In the genomic region with DNA sequence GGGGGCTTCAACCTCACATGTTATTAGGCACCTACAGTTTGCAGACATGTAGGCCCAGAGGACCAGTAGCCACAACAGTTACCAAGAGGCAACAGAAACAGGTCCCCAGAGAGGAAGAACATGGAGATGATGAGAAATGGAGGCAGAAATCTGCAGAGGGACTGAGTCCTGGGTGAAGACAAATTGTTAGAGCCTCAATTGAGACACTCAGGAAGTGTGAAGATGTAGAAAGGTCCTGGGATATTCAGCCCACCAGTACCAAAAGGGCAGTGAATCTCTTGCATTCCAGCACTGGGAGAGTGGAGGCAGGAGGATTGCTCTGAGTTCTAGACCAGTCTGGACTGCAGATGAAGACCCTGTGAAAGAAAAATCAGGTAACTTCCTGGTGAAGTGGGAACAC, we compare ENCODE assay signal across 25 mouse cellular contexts. TPM values are rescaled to one million over a fixed set of nuclear protein-coding genes. Genes with fewer than 3 reads are reported as not detected.
DNase-seq lines count a peak whose midpoint lies in the region; ATAC-seq lines count a peak whose summit lies in the region.
"Had no signal": no experiment of that assay in that cellular context is flagged by ENCODE, and none has a peak within 500 bp of the region (broad histone marks: within the 10 kb centered on the region; RNA-seq: fewer than 3 reads in every experiment).

No protein-coding gene starts in this region.

- no peak for ATAC-seq in forebrain, embryonic 14.5 days
- ATAC-seq in forebrain, embryonic 12.5 days (ENCODE audit: low FRiP score) = no peak
- no peak for ATAC-seq in hindbrain, embryonic 14.5 days (ENCODE audit: low FRiP score)
- ATAC-seq: activated CD4-positive, CD25-positive, alpha-beta regulatory T cell, adult 4 months; intestine, postnatal 0 days had no signal

- DNase-seq in cerebellum, adult 11-12 months = peak; percentile 1
- DNase-seq in cerebellum, postnatal 4 days (ENCODE audit: low spot score in 2 of 2) = no peak
- DNase-seq in forebrain, embryonic 14.5 days (ENCODE audit: low spot score) = no peak
- peak; percentile 10 for DNase-seq in hindbrain, embryonic 14.5 days (ENCODE audit: low spot score)
- DNase-seq in hindbrain, embryonic 10.5 days (ENCODE audit: low spot score) = no peak
- DNase-seq: adrenal gland, adult 8-10 months; adrenal gland, postnatal 25 days; cerebellum, adult 18-20 months; cerebellum, adult 9-10 months; cerebellum, postnatal 14 days; gastrocnemius, postnatal 10 days; gastrocnemius, postnatal 36 days; kidney, adult 2 months had no signal

- H3K36me3 ChIP-seq in forebrain, embryonic 14.5 days (ENCODE audit: control insufficient read depth, insufficient read depth, low read length) = no peaks in the 10 kb centered on the region
- no peaks in the 10 kb centered on the region for H3K36me3 ChIP-seq in forebrain, embryonic 12.5 days (replicated peaks)
- H3K36me3 ChIP-seq in hindbrain, embryonic 14.5 days (replicated peaks; ENCODE audit: control insufficient read depth, insufficient read depth) = no peaks in the 10 kb centered on the region
- no peaks in the 10 kb centered on the region for H3K36me3 ChIP-seq in hindbrain, embryonic 10.5 days
- H3K36me3 ChIP-seq: embryonic facial prominence, embryonic 12.5 days; embryonic facial prominence, embryonic 15.5 days; hindbrain, embryonic 15.5 days had no signal

- H3K27me3 ChIP-seq in forebrain, embryonic 14.5 days (replicated peaks; ENCODE audit: control insufficient read depth, insufficient read depth, low read length) = 0 out of 2 replicates have a peak, but pooled peaks cover 7% of the 10 kb centered on the region
- H3K27me3 ChIP-seq in forebrain, embryonic 12.5 days = peaks cover 48% of the 10 kb centered on the region
- H3K27me3 ChIP-seq in hindbrain, embryonic 14.5 days (ENCODE audit: control insufficient read depth, insufficient read depth, low read length) = peaks cover 31% of the 10 kb centered on the region
- peaks cover 70% of the 10 kb centered on the region for H3K27me3 ChIP-seq in hindbrain, embryonic 10.5 days (ENCODE audit: insufficient read depth, poor library complexity, severe bottlenecking)

- no peak overlapping the region for H3K4me3 ChIP-seq in forebrain, embryonic 14.5 days (ENCODE audit: low read depth, low read length)
- no peak overlapping the region for H3K4me3 ChIP-seq in forebrain, embryonic 12.5 days (replicated peaks)
- no peak overlapping the region for H3K4me3 ChIP-seq in hindbrain, embryonic 14.5 days (replicated peaks; ENCODE audit: low read length)
- no peak overlapping the region for H3K4me3 ChIP-seq in hindbrain, embryonic 10.5 days
- H3K4me3 ChIP-seq: embryonic facial prominence, embryonic 12.5 days; embryonic facial prominence, embryonic 15.5 days; hindbrain, embryonic 15.5 days had no signal

- no peaks in the 10 kb centered on the region for H3K9me3 ChIP-seq in forebrain, embryonic 14.5 days (replicated peaks; ENCODE audit: control insufficient read depth, low read length)
- H3K9me3 ChIP-seq in forebrain, embryonic 12.5 days = 0 out of 2 replicates have a peak, but pooled peaks cover 3% of the 10 kb centered on the region
- H3K9me3 ChIP-seq in hindbrain, embryonic 14.5 days (ENCODE audit: control insufficient read depth, low read length) = no peaks in the 10 kb centered on the region
- peaks cover 5% of the 10 kb centered on the region; the same call in 1 of the 2 replicates for H3K9me3 ChIP-seq in hindbrain, embryonic 10.5 days
- H3K9me3 ChIP-seq: embryonic facial prominence, embryonic 12.5 days; embryonic facial prominence, embryonic 15.5 days; hindbrain, embryonic 15.5 days had no signal

- peaks cover 34% of the 10 kb centered on the region for H3K4me1 ChIP-seq in forebrain, embryonic 14.5 days (ENCODE audit: control insufficient read depth, insufficient read depth, low read length)
- peaks cover 44% of the 10 kb centered on the region for H3K4me1 ChIP-seq in forebrain, embryonic 12.5 days
- peaks cover 13% of the 10 kb centered on the region for H3K4me1 ChIP-seq in hindbrain, embryonic 14.5 days (replicated peaks; ENCODE audit: control insufficient read depth, insufficient read depth, low read length)
- peaks cover 45% of the 10 kb centered on the region for H3K4me1 ChIP-seq in hindbrain, embryonic 10.5 days (replicated peaks)

- H3K9ac ChIP-seq in forebrain, embryonic 14.5 days (ENCODE audit: low read length) = no peak overlapping the region
- no peak overlapping the region for H3K9ac ChIP-seq in forebrain, embryonic 12.5 days
- no peak overlapping the region for H3K9ac ChIP-seq in hindbrain, embryonic 14.5 days
- H3K9ac ChIP-seq: embryonic facial prominence, embryonic 12.5 days; embryonic facial prominence, embryonic 15.5 days; hindbrain, embryonic 15.5 days had no signal

- no peak overlapping the region for H3K4me2 ChIP-seq in forebrain, embryonic 14.5 days (ENCODE audit: low read length)
- no peak overlapping the region for H3K4me2 ChIP-seq in forebrain, embryonic 12.5 days
- no peak overlapping the region for H3K4me2 ChIP-seq in hindbrain, embryonic 14.5 days (replicated peaks)
- H3K4me2 ChIP-seq: embryonic facial prominence, embryonic 12.5 days; embryonic facial prominence, embryonic 15.5 days; heart, embryonic 11.5 days; hindbrain, embryonic 15.5 days had no signal

- peak overlapping the region; percentile 21; the same call in 1 of the 2 replicates for H3K27ac ChIP-seq in forebrain, embryonic 14.5 days (ENCODE audit: low read depth, low read length)
- H3K27ac ChIP-seq in forebrain, embryonic 12.5 days = no peak overlapping the region
- no peak overlapping the region for H3K27ac ChIP-seq in hindbrain, embryonic 14.5 days
- no peak overlapping the region for H3K27ac ChIP-seq in hindbrain, embryonic 10.5 days
- H3K27ac ChIP-seq: embryonic facial prominence, embryonic 12.5 days; embryonic facial prominence, embryonic 15.5 days; hindbrain, embryonic 15.5 days had no signal

RNA-seq across cellular contexts. Expression of gene Znrf4, which starts 2.1 kb away (rescaled TPM):
- 0.14 TPM in 1 of 2 replicates, not detected in the other for polyA plus RNA-seq in forebrain, embryonic 14.5 days (2014; fragmentation: Nextera tagmentation; extraction: Ambion mirVana)
- polyA plus RNA-seq in forebrain, embryonic 12.5 days (2016; fragmentation: Nextera tagmentation; extraction: Ambion mirVana) = not detected in 2 replicates
- not detected in 2 replicates for polyA plus RNA-seq in hindbrain, embryonic 14.5 days (2014; fragmentation: Nextera tagmentation; extraction: Ambion mirVana)
- polyA plus RNA-seq in hindbrain, embryonic 10.5 days (2016; fragmentation: Nextera tagmentation; extraction: Ambion mirVana) = not detected in 2 replicates
- polyA plus RNA-seq: activated CD4-positive, CD25-positive, alpha-beta regulatory T cell, adult 4 months; brain, embryonic 14.5 days; embryonic facial prominence, embryonic 12.5 days; embryonic facial prominence, embryonic 15.5 days; heart, embryonic 11.5 days; heart, embryonic 14.5 days; heart, postnatal 0 days; hindbrain, embryonic 11.5 days; intestine, embryonic 14.5 days; intestine, postnatal 0 days had no signal

RNA-seq across cellular contexts. Expression of gene Ptprs, which starts 38.0 kb away (rescaled TPM):
- 248 and 319 TPM in 2 replicates for polyA plus RNA-seq in forebrain, embryonic 14.5 days (2014; fragmentation: Nextera tagmentation; extraction: Ambion mirVana)
- 330 and 331 TPM in 2 replicates for polyA plus RNA-seq in forebrain, embryonic 12.5 days (2016; fragmentation: Nextera tagmentation; extraction: Ambion mirVana)
- 272 and 276 TPM in 2 replicates for polyA plus RNA-seq in hindbrain, embryonic 14.5 days (2014; fragmentation: Nextera tagmentation; extraction: Ambion mirVana)
- 109 and 172 TPM in 2 replicates for polyA plus RNA-seq in hindbrain, embryonic 10.5 days (2016; fragmentation: Nextera tagmentation; extraction: Ambion mirVana)

RNA-seq across cellular contexts. Expression of gene Gm20219, which starts 39.9 kb away (rescaled TPM):
- polyA plus RNA-seq in forebrain, embryonic 14.5 days (2014; fragmentation: Nextera tagmentation; extraction: Ambion mirVana) = 0.36 and 0.57 TPM in 2 replicates
- 0.87 and 1.4 TPM in 2 replicates for polyA plus RNA-seq in forebrain, embryonic 12.5 days (2016; fragmentation: Nextera tagmentation; extraction: Ambion mirVana)
- 0.65 and 1.3 TPM in 2 replicates for polyA plus RNA-seq in hindbrain, embryonic 14.5 days (2014; fragmentation: Nextera tagmentation; extraction: Ambion mirVana)
- polyA plus RNA-seq in hindbrain, embryonic 10.5 days (2016; fragmentation: Nextera tagmentation; extraction: Ambion mirVana) = 0.30 and 0.92 TPM in 2 replicates
- polyA plus RNA-seq: intestine, postnatal 0 days had no signal

Comparison
In these comparisons a context has a peak if more than half of its experiments do, and no peak if none do; other contexts are left out.
1. DNase-seq: peak in cerebellum, adult 11-12 months (single experiment) and hindbrain, embryonic 14.5 days (single experiment); none in cerebellum, postnatal 4 days (0 of 2), forebrain, embryonic 14.5 days (single experiment) and hindbrain, embryonic 10.5 days (single experiment).